Mouse (Mus musculus) spleen, adult 2 months (tissue): ENCODE measurements around the gene Lonp1.

Experiments used
- CTCF ChIP-seq: fragments of 200-500 bp; IDR thresholded peaks from 2 replicates; pipeline ENCODE4 v1.5.1; 2011; ENCODE audit warnings: mild to moderate bottlenecking, inconsistent platforms; ENCODE audit not compliant: insufficient read depth, insufficient read length, insufficient replicate concordance; ENCODE audit errors: extremely low read depth
- POLR2A ChIP-seq: fragments of 200-500 bp; IDR thresholded peaks from 2 replicates; pipeline ENCODE4 v1.6.1; 2011; ENCODE audit warnings: low read depth, low read length, inconsistent platforms

DNA sequence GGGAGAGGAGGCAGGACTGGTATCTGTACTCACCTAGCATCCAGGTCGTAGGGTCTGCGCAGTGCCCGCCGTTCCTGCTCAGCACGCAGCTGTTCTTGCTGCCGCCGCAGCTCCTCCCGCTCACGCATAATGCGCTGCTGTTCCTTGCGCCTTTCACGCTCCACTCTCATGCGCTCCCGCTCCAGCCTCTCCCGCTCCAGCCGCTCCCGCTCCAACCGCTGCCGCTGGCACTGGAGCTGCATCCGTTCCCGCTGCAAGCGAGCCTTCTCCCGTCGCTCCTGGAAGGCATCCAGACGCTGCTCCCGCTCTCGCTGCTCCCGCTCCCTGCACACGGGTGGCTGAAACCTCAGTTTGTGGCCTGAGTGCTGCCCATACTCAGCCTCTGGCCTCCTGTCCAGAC is 60.4 kb downstream of the Lonp1 start:
- no peak for TF ChIP-seq CTCF
- no peak for TF ChIP-seq POLR2A
